Mouse (Mus musculus) erythroblast, embryonic 14.5 days (primary cell): ENCODE measurements around the gene Sec63.

ENCODE experiments used
- GATA1 ChIP-seq: IDR thresholded peaks from 2 replicates; pipeline ENCODE4 v1.6.1; 2012; ENCODE audit warnings: low read length, inconsistent platforms, mixed read lengths
- TAL1 ChIP-seq: IDR thresholded peaks from 3 replicates; pipeline ENCODE4 v1.6.1; 2012; ENCODE audit warnings: low read length, inconsistent platforms, mixed read lengths

GRCm38 (mm10) chr10:42754341-42754740 lies 7.0 kb upstream of the Sec63 start:
- TF ChIP-seq TAL1: no peak
- no peak for TF ChIP-seq GATA1
